Mouse (Mus musculus) layer of hippocampus, postnatal 14 days (tissue): ENCODE results near the gene Atf1. TPM values are rescaled to one million over a fixed set of nuclear protein-coding genes. Genes with fewer than 3 reads are reported as not detected.
A peak's percentile ranks its signal among the peaks of the same experiment; 100 is the strongest.

Source experiments
- DNase-seq, 2 experiments: peaks; one replicate each; pipeline ENCODE4 v3.0.0; 2021 to 2022; ENCODE audit warnings: low spot score in 2 of 2, mixed read lengths in 1 of 2
- long read RNA-seq, 2 experiments: library from polyadenylated mRNA; stranded (forward); transcript quantifications; one replicate each; pipeline ENCODE4 v2.0.0; 2021
- total RNA-seq, 2 experiments: library from RNA; stranded (reverse); gene quantifications; 2 replicates each; pipeline ENCODE4 v1.2.3; 2021

Gene Atf1
- total RNA-seq: 10 to 100 TPM; 15.1 to 16.3 TPM
- long read RNA-seq, experiment 1, partial matches to known transcripts: 0 of 1 reads
- long read RNA-seq, experiment 1, other reads (novel, unspliced or antisense): 0 of 1 reads
- long read RNA-seq, experiment 2, partial matches to known transcripts: 0 of 2 reads
- long read RNA-seq, experiment 2, other reads (novel, unspliced or antisense): 0 of 2 reads

- DNase-seq: peak; percentile 88 to 89
Measured at GRCm38 (mm10) chr15:100227663-100228534, at the start of gene Atf1. Gene Atf1 (plus strand): TSS chr15:100227819.

GRCm38 (mm10) chr15:100178487-100178886 is 49.1 kb upstream of the Atf1 start:
- DNase-seq: no peak

- no peak for DNase-seq
Measured at GRCm38 (mm10) chr15:100179685-100180084, 47.9 kb upstream of the Atf1 start.

- peak; percentile 58 to 70 for DNase-seq
Measured at GRCm38 (mm10) chr15:100180221-100180620, 47.4 kb upstream of the Atf1 start.

GRCm38 (mm10) chr15:100181841-100182240 is 45.8 kb upstream of the Atf1 start:
- DNase-seq: no peak

- no peak for DNase-seq
Measured at GRCm38 (mm10) chr15:100182526-100183280, 44.9 kb upstream of the Atf1 start.

GRCm38 (mm10) chr15:100183510-100183909 is 44.1 kb upstream of the Atf1 start:
- DNase-seq: no peak

- no peak for DNase-seq
Measured at GRCm38 (mm10) chr15:100184821-100185496, 42.7 kb upstream of the Atf1 start.

- DNase-seq: no peak
Measured at GRCm38 (mm10) chr15:100186234-100186633, 41.4 kb upstream of the Atf1 start.

- no peak for DNase-seq
Measured at GRCm38 (mm10) chr15:100186882-100187672, 40.5 kb upstream of the Atf1 start.

- no peak for DNase-seq
Measured at GRCm38 (mm10) chr15:100188542-100188941, 39.1 kb upstream of the Atf1 start.

- no peak for DNase-seq
Measured at GRCm38 (mm10) chr15:100188962-100189404, 38.6 kb upstream of the Atf1 start.

- DNase-seq: no peak
Measured at GRCm38 (mm10) chr15:100190083-100190482, 37.5 kb upstream of the Atf1 start.

- no peak for DNase-seq
Measured at GRCm38 (mm10) chr15:100198983-100199745, 28.5 kb upstream of the Atf1 start.

GRCm38 (mm10) chr15:100199790-100200189 is 27.8 kb upstream of the Atf1 start:
- no peak for DNase-seq

- DNase-seq: no peak
Measured at GRCm38 (mm10) chr15:100201806-100202205, 25.8 kb upstream of the Atf1 start.

GRCm38 (mm10) chr15:100202431-100203015 is 25.1 kb upstream of the Atf1 start:
- DNase-seq: no peak

- DNase-seq: no peak
Measured at GRCm38 (mm10) chr15:100204574-100204973, 23.0 kb upstream of the Atf1 start.

- no peak for DNase-seq
Measured at GRCm38 (mm10) chr15:100210013-100210412, 17.6 kb upstream of the Atf1 start.
